Mouse (Mus musculus) kidney, adult 18-20 months (tissue): Measurements from ENCODE around the gene Stau1.

Experiments
- DNase-seq: peaks from one replicate; pipeline ENCODE4 v3.0.0; 2021

Stau1 gene

GRCm38 (mm10) chr2:166983351-166983894 is 12.7 kb downstream of the Stau1 start:
- DNase-seq = no peak

- DNase-seq = no peak
Measured at GRCm38 (mm10) chr2:166980161-166980560, 15.9 kb downstream of the Stau1 start.

GRCm38 (mm10) chr2:166977490-166977889 is 18.6 kb downstream of the Stau1 start:
- DNase-seq = no peak

GRCm38 (mm10) chr2:166976356-166976755 is 19.7 kb downstream of the Stau1 start:
- no peak for DNase-seq

GRCm38 (mm10) chr2:166974177-166974872 is 21.8 kb downstream of the Stau1 start:
- DNase-seq = no peak

GRCm38 (mm10) chr2:166973153-166973552 is 22.9 kb downstream of the Stau1 start:
- no peak for DNase-seq

- no peak for DNase-seq
Measured at GRCm38 (mm10) chr2:166964773-166965172, 31.3 kb downstream of the Stau1 start.

GRCm38 (mm10) chr2:166963257-166963656 is 32.8 kb downstream of the Stau1 start:
- DNase-seq = no peak

GRCm38 (mm10) chr2:166960648-166961330 is 35.3 kb downstream of the Stau1 start:
- peak; percentile 59 for DNase-seq

- DNase-seq = peak; percentile 56
Measured at GRCm38 (mm10) chr2:166956805-166957204, 39.3 kb downstream of the Stau1 start.

GRCm38 (mm10) chr2:166952151-166952550 is 43.9 kb downstream of the Stau1 start:
- DNase-seq = peak; percentile 27

GRCm38 (mm10) chr2:166950853-166951648 is 45.0 kb downstream of the Stau1 start:
- no peak for DNase-seq

- no peak for DNase-seq
Measured at GRCm38 (mm10) chr2:166948936-166949335, 47.2 kb downstream of the Stau1 start.

- DNase-seq = no peak
Measured at GRCm38 (mm10) chr2:166948246-166948645, 47.9 kb downstream of the Stau1 start.

GRCm38 (mm10) chr2:166945456-166945855 is 50.6 kb downstream of the Stau1 start:
- DNase-seq = no peak

- no peak for DNase-seq
Measured at GRCm38 (mm10) chr2:166944346-166944745, 51.8 kb downstream of the Stau1 start.

- no peak for DNase-seq
Measured at GRCm38 (mm10) chr2:166943146-166943545, 53.0 kb downstream of the Stau1 start.

GRCm38 (mm10) chr2:166936166-166936565 is 59.9 kb downstream of the Stau1 start:
- DNase-seq = no peak

- DNase-seq = no peak
Measured at GRCm38 (mm10) chr2:166935582-166935981, 60.5 kb downstream of the Stau1 start.

- no peak for DNase-seq
Measured at GRCm38 (mm10) chr2:166934416-166934815, 61.7 kb downstream of the Stau1 start.

GRCm38 (mm10) chr2:166933943-166934342 is 62.2 kb downstream of the Stau1 start:
- DNase-seq = no peak

GRCm38 (mm10) chr2:166923971-166924370 is 72.1 kb downstream of the Stau1 start:
- no peak for DNase-seq

- no peak for DNase-seq
Measured at GRCm38 (mm10) chr2:166910536-166910935, 85.6 kb downstream of the Stau1 start.
